Mouse (Mus musculus) olfactory bulb, adult 2 months (tissue): Measurements from ENCODE around the gene Cct7. TPM values are rescaled to one million over a fixed set of nuclear protein-coding genes. Genes with fewer than 3 reads are reported as not detected.

Source experiments
- H3K27ac ChIP-seq: fragments of 200-500 bp; 2 replicates; pipeline ENCODE4 v1.5.1; 2012; ENCODE audit warnings: low read depth, low read length; ENCODE audit not compliant: insufficient read depth
- H3K4me1 ChIP-seq: fragments of 200-500 bp; 2 replicates; pipeline ENCODE4 v1.6.1; 2012; ENCODE audit warnings: low read length; ENCODE audit not compliant: control insufficient read depth, insufficient read depth
- H3K4me3 ChIP-seq: fragments of 200-500 bp; 2 replicates; pipeline ENCODE4 v1.5.1; 2012; ENCODE audit warnings: mild to moderate bottlenecking, low read depth, low read length, moderate library complexity; ENCODE audit not compliant: insufficient read depth
- CTCF ChIP-seq: fragments of 200-500 bp; IDR thresholded peaks from 2 replicates; pipeline ENCODE4 v1.5.1; 2012; ENCODE audit warnings: low read depth, mild to moderate bottlenecking, low read length, moderate library complexity; ENCODE audit not compliant: insufficient read depth
- POLR2A ChIP-seq: fragments of 200-500 bp; IDR thresholded peaks from 2 replicates; pipeline ENCODE4 v1.6.1; 2012; ENCODE audit warnings: mild to moderate bottlenecking, low read depth, low read length, moderate library complexity; ENCODE audit not compliant: insufficient read depth
- WGBS: fragments of 180-500 bp; shearing (Covaris S2); methylation state at CpG from one replicate; pipeline ENCODE4 v1.1.7; 2018; 5-methylcytosine and 5-hydroxymethylcytosine counted together
- polyA plus RNA-seq: library from polyadenylated mRNA; stranded (reverse); fragments of >200 nt; gene quantifications from 2 replicates; pipeline ENCODE4 v1.2.4, GENCODE M21; 2012; ENCODE audit warnings: low replicate concordance; ENCODE audit not compliant: missing spikeins, insufficient read depth, insufficient read length

Cct7 gene
- polyA plus RNA-seq, 1 experiment = not detected

- no peak for TF ChIP-seq POLR2A
- no peak for TF ChIP-seq CTCF
- no peak overlapping the region for H3K27ac ChIP-seq
- no peak overlapping the region for H3K4me3 ChIP-seq
- H3K4me1 ChIP-seq = peaks cover 7% of the 10 kb centered on the region
These were observed 45.7 kb downstream of the Cct7 start for GRCm38 (mm10) chr6:85496976-85497375.

DNA sequence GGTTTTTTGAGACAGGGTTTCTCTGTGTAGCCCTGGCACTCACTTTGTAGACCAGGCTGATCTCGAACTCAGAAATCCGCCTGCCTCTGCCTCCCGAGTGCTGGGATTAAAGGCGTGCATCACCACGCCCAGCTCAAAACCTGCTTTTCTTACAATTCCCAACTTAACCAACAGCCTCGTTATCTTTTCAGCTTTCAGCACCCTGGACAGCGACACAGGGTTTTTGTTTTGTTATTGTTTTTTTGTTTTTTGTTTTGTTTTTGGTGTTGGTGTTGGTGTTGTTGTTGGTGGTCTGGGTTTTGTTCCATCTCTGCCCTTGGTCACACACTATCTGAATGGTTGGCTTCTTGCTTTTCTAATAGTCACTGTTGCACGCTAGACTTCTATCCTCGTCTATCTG is 46.8 kb downstream of the Cct7 start:
- WGBS = 82% methylated on average over 9 of the region's 9 CpGs
- TF ChIP-seq POLR2A = no peak
- no peak for TF ChIP-seq CTCF
- H3K4me1 ChIP-seq = peaks cover 9% of the 10 kb centered on the region

DNA sequence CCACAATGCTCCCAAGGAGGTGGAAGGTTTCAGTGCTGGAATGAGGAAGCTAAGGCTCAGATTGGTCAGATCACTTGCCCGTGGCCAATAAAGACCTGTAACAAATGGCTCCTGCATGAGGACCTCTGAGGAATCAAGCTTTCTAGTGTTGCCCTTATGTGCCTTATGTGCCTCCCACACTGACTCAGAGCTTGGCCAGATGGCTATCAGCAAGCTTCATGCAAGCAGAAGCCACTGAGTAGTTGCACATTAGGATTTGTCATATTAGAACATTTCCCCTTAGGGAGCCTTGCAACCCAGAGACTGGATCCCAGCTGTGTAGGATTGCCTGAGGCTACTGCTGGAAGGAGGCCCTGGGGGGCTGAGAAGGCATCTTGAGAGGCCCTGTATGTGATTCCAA is 49.1 kb downstream of the Cct7 start:
- 84% methylated on average over 1 of the region's 1 CpGs for WGBS
- Histone ChIP-seq H3K27ac (no peak overlapping the region), H3K4me1 (peaks cover 15% of the 10 kb centered on the region), H3K4me3 (no peak overlapping the region)
- TF ChIP-seq POLR2A (no peak), CTCF (no peak)

More for the DNA sequence above, 46.8 kb downstream of the Cct7 start:
- no peak overlapping the region for H3K4me3 ChIP-seq
- no peak overlapping the region for H3K27ac ChIP-seq

DNA sequence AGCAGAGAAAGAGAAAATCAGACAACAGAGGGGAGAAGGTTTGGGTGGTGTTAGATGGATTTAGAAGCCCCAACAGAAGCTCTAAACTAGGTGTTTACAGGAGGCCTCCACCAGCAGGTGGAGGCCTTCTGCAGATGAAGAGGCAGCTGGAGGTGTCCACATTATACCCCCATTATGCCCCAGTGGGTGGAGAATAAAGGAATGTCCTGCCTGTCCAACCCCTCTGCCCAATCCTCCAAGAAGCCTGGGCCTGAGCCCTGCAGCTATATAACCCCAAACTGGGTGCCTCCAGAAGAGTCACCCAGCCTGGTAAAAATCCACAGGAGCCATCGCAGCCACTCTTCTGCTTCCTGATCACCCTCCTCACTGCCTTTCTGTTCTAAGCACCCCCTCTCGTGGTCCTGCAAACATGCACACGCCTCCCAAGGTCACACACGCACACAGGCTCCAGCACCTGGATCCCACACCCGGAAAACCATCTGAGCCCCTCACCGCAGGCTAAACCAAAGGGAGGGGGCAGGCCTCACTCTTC is 50.3 kb downstream of the Cct7 start:
- H3K27ac ChIP-seq = peak overlapping the region; percentile 94; the same call in 1 of the 2 replicates
- no peak for TF ChIP-seq POLR2A
- TF ChIP-seq CTCF = no peak; the same call in 1 of the 2 replicates
- peak overlapping the region; percentile 92 for H3K4me3 ChIP-seq
- H3K4me1 ChIP-seq = peaks cover 15% of the 10 kb centered on the region
- WGBS = 3% methylated on average over 6 of the region's 6 CpGs

- peaks cover 15% of the 10 kb centered on the region for H3K4me1 ChIP-seq
- 1% methylated on average over 36 of the region's 37 CpGs for WGBS
- peak overlapping the region; percentile 94 for H3K27ac ChIP-seq
- H3K4me3 ChIP-seq = peak overlapping the region; percentile 92
- TF ChIP-seq CTCF (no peak; the same call in 1 of the 2 replicates), POLR2A (no peak)
These were observed 51.0 kb downstream of the Cct7 start for GRCm38 (mm10) chr6:85502103-85502910.

- WGBS = 2% methylated on average over 17 of the region's 22 CpGs
- Histone ChIP-seq H3K4me1 (peaks cover 15% of the 10 kb centered on the region), H3K4me3 (peak within 1 kb of the TSS; percentile 92), H3K27ac (peak within 1 kb of the TSS; percentile 94)
- no peak for TF ChIP-seq POLR2A
These were observed 51.6 kb downstream of the Cct7 start, which contains the start of gene Fbxo41 for GRCm38 (mm10) chr6:85502911-85503250. Gene Fbxo41, minus strand, starts transcription at chr6:85502994.

DNA sequence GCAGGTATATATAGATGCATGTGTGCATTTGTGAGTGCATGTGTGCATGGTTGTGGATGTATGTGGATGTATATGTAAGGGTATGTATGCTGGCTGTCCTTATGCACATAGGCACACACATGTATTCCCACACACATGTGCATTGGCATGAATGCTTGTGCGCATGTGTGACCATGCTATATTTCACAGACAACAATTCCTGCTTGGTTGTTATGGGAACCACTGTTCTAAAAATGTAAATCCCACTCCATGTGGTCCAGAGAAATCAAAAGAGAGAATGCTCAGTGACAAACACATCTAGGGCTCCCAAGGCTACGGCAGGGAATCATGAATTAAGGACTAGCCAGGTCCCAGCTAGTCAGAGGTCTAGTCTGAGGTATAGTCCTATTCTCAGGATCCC is 53.6 kb downstream of the Cct7 start:
- Histone ChIP-seq H3K27ac (no peak overlapping the region), H3K4me1 (peaks cover 19% of the 10 kb centered on the region), H3K4me3 (no peak overlapping the region)
- WGBS = 57% methylated on average over 2 of the region's 2 CpGs
- TF ChIP-seq CTCF = no peak
- no peak for TF ChIP-seq POLR2A

DNA sequence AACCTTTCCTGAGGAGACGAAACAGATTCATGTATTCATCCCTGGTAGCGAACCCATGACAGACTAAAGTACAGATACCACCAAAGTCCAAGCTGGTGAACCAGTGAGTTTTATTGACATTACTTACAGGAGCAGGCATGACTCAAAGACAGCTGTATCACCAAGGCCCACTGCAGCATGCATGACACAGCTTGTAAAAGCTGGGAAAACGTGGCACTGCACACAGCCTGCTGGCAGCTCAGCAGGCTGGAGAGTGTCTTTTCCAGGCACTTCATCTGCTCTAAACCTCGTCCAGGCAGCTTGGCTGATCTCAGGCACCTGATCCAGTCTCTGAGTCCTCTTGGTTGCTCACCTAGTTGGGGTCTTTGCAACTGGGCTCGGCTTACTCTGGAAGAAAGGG is 57.3 kb downstream of the Cct7 start:
- Histone ChIP-seq H3K4me1 (peaks cover 20% of the 10 kb centered on the region), H3K27ac (no peak overlapping the region), H3K4me3 (no peak overlapping the region)
- no peak for TF ChIP-seq POLR2A
- no peak for TF ChIP-seq CTCF
- 61% methylated on average over 5 of the region's 5 CpGs for WGBS

DNA sequence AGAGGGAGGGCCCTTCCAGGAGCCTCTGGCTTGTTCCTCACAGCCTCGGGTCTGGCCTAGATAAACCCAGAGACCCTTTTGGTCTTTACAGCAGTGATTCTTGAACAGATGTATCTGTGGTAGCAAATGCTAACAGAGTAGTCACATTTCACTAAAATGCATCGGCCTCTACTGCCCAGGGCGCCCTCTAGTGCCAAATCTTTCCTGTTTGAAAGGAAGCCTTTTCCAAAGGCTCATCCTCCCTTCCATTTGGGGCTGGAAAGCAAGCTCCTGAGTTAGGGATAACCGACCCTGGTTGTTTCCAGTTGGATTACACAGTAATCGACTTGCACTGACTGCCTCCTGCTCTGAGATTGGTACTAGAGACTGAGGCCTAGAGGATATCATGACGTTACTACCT is 59.2 kb downstream of the Cct7 start:
- Histone ChIP-seq H3K4me3 (no peak overlapping the region), H3K4me1 (peaks cover 18% of the 10 kb centered on the region), H3K27ac (no peak overlapping the region)
- WGBS = 6% methylated on average over 6 of the region's 6 CpGs
- TF ChIP-seq CTCF = no peak
- no peak for TF ChIP-seq POLR2A
